ENCODE assay signal across 23 mouse cellular contexts in the genomic region with DNA sequence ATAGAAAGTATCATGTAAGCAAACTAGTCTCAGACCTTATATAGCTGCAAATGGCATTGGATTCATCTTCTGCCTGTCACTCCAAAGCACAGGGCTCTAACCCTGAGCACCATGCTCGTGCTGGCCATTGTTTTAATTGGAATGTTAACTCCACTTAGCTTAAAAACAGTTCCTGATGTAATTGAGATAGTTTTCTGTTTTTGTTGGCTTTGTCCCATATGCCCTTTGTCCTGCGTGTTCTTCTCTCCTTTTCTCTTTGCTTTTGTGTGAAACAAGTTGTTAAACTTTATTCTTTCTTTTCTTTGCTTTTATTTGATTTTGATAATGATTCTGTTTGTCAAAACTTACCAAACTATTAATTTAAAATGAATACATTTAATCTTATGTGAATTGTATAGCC. TPM values are rescaled to one million over a fixed set of nuclear protein-coding genes. Genes with fewer than 3 reads are reported as not detected.
"Had no signal": no experiment of that assay in that cellular context is flagged by ENCODE, and none has a peak within 500 bp of the region (broad histone marks: within the 10 kb centered on the region; RNA-seq: fewer than 3 reads in every experiment).

No protein-coding gene starts in this region.

- H3K4me1 ChIP-seq: heart, embryonic 13.5 days; heart, embryonic 15.5 days; hindbrain, embryonic 13.5 days; hindbrain, embryonic 15.5 days; limb, embryonic 13.5 days; limb, embryonic 15.5 days; liver, embryonic 13.5 days; liver, embryonic 15.5 days had no signal

- H3K36me3 ChIP-seq: heart, embryonic 13.5 days; heart, embryonic 15.5 days; hindbrain, embryonic 13.5 days; hindbrain, embryonic 15.5 days; limb, embryonic 13.5 days; limb, embryonic 15.5 days; liver, embryonic 13.5 days; liver, embryonic 15.5 days had no signal

- H3K27ac ChIP-seq: heart, adult 2 months; heart, embryonic 13.5 days; heart, embryonic 15.5 days; hindbrain, embryonic 13.5 days; hindbrain, embryonic 15.5 days; hindbrain, postnatal 0 days; kidney, postnatal 0 days; limb, embryonic 13.5 days; limb, embryonic 15.5 days; liver, embryonic 13.5 days; liver, embryonic 15.5 days had no signal

- H3K27me3 ChIP-seq: heart, embryonic 13.5 days; heart, embryonic 15.5 days; hindbrain, embryonic 13.5 days; hindbrain, embryonic 15.5 days; limb, embryonic 13.5 days; limb, embryonic 15.5 days; liver, embryonic 13.5 days; liver, embryonic 15.5 days had no signal

- DNase-seq: forebrain, postnatal 0 days; gastrocnemius, postnatal 14 days; gastrocnemius, postnatal 36 days; heart, adult 11 months; heart, adult 2 months; heart, postnatal 14 days; heart, postnatal 36 days; kidney, adult 11 months; layer of hippocampus, adult 9-11 months; layer of hippocampus, postnatal 36 days; left cerebral cortex, postnatal 4 days; liver, embryonic 13.5 days; lung, adult 18-20 months had no signal

- H3K4me3 ChIP-seq: heart, adult 2 months; heart, embryonic 13.5 days; heart, embryonic 15.5 days; hindbrain, embryonic 13.5 days; hindbrain, embryonic 15.5 days; limb, embryonic 13.5 days; limb, embryonic 15.5 days; liver, embryonic 13.5 days; liver, embryonic 15.5 days had no signal

RNA-seq across cellular contexts. Expression of gene Calca, which starts 53.7 kb away (rescaled TPM):
- polyA plus RNA-seq: heart, adult 2 months; large intestine, adult 2 months; liver, embryonic 13.5 days had no signal
